Mouse (Mus musculus) CD4-positive, CD25-positive, alpha-beta regulatory T cell, adult 2 months (primary cell): ENCODE measurements around the gene Lin52.

ENCODE experiments used
- DNase-seq: peaks from one replicate; pipeline ENCODE4 v3.0.0-alpha.2; 2012; ENCODE audit warnings: low read depth, low spot score

The Lin52 gene

DNA sequence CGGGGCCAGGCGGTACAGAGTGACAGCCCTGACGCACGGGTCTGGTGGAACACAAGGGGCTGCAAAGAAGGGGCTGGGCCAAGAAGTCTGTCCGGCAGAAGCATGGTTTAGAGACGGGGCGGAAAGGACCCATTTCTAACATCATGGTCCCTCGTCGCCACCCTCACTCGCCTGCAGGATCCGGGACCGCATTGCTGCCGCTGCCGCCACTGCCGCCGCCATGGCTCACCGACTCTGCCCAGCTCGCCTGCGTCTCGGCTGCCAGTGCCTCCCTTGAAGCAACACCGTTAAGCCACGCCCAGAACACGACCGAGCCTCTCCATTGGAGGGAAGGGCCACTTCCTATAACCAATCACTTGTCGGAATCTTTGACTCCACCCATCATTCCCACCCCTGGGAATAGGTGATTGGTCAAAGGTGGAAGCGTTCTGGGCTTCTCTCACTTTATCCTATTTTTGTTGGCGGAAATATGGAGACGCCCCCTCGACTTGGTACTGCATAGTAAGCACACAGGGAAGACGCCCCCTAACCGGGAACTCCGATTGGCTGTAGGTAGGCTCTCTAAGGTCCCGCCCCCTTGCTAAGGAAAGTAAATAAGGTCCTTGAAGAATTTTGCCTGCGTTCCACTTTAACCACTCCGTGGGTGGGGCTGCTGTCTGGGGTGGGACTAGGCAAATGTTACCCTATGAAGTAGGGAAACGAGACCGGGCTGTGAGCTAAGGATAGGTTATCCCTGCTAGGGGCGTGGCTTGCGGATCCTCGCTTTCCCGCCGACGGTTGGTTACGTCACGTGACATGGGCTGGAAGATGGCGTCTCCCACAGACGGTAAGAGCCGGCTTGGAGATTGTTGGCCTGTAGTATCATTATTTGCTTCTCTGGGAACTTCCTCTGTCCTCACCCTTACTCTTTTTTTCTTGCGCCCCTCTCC is at the start of gene Lin52, which contains the start of gene Aldh6a1:
Lin52 (plus strand) TSS at position 705 of the 929 bp plus-strand sequence.
Aldh6a1 (minus strand) TSS at position 287 of the 929 bp plus-strand sequence.
- peak; percentile 98 for DNase-seq

DNA sequence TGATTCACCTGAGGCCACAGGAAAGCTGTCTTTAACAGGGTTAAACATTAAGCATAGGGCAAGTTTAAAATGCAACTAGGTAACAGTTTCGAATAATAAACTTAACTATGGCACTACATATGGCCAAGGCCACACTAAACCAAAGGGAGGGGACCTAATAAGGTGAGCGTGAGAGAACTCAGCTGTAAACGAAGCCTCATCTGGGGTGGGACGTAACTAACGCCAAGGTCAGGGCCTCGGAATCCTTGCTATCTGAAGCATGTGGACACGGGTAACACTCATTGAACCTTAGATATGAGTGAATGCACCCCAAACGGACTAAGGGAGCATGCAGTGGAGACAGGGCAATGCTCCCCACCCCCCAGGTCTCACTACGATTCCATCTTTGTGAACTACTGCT is 48.3 kb upstream of the Lin52 start:
- no peak for DNase-seq

DNA sequence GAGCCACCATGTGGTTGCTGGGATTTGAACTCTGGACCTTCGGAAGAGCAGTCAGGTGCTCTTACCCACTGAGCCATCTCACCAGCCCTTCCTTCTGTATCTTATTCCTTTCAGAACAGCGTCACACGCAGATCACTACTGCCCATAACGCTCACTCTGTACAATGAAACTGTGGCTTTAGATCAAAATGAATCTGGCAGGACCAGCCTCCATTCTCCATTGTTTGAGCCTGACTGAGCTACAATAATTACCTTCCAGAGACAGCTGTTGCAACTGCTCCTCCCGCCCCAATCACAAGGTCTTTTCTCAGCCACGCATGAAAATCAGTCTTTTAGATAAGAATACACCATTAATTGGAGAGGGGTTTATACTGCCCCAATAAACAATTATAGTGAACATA is 46.7 kb upstream of the Lin52 start:
- no peak for DNase-seq

DNA sequence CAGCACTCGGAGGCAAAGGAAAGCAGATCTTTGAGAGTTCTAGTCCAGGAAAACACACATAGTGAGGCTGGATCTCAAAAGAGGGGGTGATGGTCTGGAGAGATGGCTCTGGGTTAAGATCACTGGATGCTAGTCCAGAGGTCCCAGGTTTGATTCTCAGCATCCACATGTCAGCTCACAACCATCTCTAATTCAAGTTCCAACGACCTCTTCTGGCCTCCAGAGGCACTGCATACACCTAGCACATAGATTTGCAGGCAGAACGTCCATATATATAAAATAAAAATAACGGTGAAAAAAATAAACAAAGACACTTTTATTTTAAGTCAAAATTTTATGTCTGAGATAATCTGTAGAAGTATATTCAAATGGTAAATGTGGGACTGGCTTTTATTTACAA is 44.0 kb upstream of the Lin52 start:
- DNase-seq, result peak; percentile 33

DNA sequence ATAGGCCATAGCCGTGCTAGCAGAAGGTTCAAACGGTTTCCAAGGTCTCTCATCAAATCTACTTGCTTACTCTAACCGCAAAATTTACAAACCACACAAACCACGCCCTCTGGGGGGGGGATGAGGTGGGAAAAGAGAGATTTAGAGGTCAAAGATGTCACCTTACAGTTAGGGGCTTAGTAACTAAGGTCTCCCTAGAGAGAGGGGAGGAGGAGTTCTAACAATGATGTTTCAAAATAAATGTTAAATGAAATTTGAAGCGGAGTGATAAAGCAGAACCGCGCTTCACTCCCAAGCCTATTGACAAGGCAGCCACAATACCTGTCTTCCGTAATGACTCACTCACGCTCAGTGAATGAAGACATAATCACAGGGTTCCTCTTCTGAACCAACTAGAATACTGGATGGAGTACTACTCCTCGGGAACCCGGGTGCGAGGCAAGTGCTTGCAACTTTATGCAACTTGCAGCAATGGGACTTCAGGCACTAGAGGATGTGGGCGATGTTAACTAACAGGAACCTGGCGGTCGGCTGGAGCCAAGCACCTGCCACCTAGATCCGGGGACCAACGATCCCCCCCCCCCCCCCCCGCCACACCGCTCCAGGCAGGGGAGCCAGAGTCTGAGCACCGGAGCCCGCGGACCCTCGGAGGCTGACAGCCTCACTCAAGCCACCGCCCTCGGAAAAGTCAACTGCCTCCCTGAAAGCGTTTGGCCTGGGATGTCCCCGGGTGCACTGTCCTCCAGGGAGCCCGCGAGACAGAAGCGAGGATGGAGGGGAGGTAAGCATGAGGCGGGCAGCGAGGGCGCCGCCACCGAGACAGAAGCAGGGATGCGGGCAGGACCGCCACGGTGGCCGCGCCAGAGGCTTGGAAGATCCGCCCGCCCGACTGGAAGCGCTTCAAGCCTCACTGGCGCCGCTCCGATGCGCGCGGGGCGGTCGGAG is 43.1 kb upstream of the Lin52 start:
- DNase-seq, result peak; percentile 79

DNA sequence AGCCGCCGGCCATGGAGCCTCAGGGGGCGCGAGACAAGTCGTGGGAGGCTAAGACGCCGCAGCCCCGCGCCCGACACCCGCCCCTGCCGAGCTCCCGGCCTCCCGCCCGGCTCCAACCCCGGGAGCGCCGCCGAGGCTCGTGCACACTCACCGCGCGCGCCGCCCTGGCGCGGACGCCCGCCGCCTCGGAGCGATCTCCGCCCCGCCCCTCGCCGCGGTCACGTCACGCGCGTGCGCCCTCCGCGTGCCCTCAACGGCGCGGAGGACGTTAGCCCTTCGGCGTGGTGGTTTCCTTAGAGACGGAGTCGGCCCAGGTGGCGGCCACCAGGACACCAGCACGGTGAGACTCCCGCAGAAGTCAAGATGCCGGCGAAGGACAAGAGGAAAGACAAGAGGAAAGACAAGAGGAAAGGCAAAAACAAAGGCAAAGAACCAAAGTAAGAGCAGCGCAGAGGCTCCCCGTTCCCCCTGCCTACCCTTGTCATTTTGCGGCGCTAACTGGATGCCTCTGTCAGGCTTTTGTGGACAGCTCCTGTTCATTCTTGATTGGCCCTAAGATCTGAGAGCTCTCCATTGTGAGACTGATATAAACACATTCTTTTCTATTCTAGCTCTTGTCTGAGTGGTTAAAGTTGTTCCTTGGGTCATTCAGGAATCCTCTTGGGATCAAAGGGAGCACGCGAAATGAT is 42.3 kb upstream of the Lin52 start, which contains the start of the genes Entpd5 and Bbof1:
Entpd5 (minus strand) TSS at position 211 of the 689 bp plus-strand sequence.
Bbof1 (plus strand) TSS at position 253 of the 689 bp plus-strand sequence.
- DNase-seq, result peak; percentile 94

DNA sequence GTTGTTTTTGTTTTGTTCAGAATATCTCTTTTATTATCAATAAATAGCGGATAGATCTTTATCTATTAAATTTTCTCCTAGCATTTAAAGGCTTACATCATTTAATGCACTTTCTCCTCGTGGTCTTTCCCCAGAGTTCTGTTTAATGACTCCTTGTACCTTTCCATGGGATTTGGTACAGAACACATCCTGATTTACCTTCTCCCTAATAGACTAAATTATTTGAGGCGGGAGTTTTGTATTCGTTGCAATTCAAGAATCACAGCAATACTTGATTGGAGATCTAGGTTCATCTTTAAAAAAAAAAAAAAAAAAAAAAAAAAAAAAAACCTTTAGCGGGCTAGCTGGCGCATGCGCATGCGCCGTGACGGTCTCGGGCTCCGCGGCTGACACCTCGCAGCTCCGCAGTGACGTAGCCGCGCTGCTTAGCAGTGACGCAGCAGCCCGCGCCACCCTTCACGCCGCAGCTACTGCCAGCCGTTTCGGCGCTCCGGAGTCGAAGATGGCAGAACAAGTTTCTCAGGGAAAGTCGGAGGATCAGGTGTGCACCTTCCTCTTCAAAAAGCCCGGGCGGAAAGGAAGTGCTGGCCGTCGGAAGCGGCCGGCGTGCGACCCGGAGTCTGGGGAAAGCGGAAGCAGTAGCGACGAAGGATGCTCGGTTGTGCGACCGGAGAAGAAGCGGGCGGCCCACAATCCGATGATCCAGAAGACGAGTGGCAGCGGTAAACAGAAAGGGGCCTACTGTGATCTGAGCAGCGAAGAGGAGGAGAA is 34.2 kb upstream of the Lin52 start, which contains the start of gene Rnf113a2:
Rnf113a2 (plus strand) TSS at position 363 of the 771 bp plus-strand sequence.
- DNase-seq, result peak; percentile 98

DNA sequence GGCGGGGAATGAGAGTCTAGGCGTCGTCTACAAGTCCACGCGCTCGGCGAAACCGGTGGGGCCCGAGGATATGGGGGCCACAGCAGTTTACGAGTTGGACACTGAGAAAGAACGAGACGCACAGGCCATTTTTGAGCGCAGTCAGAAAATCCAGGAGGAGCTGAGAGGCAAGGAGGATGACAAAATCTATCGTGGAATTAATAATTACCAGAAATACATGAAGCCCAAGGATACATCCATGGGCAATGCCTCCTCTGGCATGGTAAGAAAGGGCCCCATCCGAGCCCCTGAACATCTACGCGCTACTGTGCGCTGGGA is 33.7 kb upstream of the Lin52 start:
- DNase-seq, result no peak

DNA sequence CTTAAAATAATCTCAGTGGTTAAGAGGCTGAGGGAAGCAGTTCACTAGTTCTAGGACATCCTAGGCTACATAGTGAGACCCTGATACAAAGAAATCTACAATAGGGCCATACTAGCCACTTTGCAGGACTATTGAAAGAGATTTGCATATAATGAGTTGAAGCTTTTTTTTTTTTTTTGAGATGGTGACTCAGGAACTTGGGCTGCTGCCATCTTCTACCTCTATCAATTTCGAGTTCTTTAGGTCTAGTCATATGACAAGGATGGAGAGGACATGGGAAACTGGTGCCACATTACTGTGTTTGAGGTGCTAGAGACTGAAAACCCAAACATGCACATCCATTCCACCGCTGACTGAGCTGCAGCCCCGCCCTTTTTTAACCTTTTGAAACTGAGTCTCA is 27.2 kb upstream of the Lin52 start:
- no peak for DNase-seq

DNA sequence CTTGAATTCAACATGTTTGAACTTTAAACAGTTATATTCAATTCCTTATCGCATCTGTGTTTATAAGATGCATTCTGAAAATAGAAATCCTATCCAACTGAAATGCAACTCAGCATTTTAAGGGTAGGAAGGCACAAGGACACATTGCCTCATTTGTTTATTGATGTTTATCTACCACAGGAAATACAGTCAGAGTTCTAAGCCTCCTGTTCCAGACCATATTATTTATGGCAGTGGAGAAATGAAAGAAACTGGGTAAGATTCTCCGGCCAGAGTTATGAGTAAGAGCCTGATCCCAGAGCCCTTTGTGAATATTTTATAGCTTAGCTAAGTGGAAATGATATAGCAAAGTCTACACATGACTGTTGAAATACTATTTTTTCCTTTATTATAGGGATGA is 21.4 kb upstream of the Lin52 start:
- DNase-seq, result no peak

DNA sequence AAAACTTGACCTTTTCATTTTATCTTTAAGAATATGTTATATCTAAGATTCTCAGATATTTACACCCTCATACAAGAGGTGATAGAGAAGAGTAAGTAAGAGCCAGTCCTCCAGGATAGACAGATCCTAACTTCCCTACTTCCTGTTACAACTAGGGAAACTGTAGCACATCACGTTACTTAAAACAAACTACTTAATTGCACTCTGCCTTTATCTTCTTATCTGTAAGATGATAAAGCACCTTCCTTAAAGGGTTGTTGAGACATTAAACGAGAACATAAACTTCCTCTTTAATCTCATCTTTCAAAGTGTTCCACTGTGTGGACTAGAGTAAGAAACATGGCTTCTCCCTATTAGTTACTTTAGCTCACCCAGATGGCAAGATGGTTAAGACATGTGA is 12.5 kb upstream of the Lin52 start:
- no peak for DNase-seq

DNA sequence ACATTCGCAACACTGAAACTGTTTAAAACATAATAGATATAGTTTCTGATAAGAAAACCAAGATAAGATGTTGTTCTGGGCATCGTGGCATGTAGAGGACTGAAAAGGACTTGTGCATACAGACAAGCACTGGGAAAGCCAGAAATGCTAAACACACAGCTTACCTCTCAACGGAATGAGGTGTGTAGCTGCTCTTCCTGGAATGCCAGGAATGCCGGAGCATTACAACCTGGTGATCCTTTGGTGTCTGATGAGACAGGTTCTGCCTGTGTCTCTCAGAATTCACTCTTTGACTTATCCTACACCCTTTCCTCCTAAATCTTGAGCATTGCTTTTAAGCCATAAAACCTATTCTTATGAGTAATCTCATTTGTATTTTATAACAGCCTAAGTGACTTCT is 8.7 kb upstream of the Lin52 start:
- DNase-seq, result no peak

DNA sequence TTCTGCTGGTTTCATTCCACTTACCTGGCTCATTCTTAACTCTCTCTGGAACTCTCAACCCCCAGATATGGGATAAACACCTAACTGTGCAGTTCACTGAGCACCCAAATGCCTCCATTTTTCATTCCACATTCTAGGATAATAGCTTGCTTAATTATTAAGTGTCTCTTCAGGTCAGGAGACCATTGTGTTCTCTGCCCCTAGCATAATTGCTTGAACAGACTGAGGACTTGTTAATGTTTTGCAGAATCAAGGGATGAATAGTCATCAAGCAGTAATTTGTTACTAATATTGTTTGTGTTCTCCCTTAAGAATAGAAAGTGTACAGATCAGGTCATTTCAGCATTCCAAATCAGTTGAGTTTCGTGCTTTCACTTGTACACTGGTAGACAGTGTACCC is 3.8 kb upstream of the Lin52 start:
- no peak for DNase-seq

DNA sequence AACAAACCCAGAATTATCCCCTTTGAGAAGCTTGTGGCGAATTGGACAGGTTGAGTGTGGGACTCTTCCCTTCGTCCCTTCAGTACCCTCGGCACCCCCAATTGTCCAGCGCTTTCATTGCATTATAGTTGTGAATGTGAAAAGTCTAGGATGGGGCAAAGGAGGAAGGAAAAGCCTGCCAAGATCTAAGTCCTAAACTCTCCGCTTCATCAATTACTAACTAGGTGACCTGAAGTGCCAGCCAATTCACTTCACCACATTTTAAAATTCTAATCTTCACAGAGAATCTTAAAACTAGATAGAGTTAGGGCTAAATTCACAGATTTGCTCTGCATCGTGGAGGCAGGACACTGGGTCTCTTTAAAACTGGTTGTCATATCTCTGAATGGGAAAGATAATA is 3.0 kb upstream of the Lin52 start:
- no peak for DNase-seq

DNA sequence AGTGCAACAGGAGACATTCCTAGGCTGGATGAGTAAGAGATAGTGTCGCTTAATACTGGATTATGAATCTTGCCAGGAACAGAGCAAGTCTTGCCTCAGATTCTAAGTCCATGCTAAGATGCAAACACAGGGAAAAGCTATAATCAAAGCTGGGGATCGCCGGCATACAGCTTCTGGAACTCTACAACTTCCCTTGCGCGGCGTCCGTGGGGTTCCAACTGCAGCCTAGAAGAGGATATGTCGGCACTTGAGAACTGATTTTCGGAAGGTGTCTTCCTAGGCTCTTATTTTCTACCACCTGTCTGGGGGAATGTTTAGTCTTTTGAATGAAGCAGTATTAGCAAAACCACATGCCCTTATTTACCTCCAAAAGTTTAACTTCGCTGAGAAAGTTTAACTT is 1.3 kb upstream of the Lin52 start:
- DNase-seq, result peak; percentile 7

DNA sequence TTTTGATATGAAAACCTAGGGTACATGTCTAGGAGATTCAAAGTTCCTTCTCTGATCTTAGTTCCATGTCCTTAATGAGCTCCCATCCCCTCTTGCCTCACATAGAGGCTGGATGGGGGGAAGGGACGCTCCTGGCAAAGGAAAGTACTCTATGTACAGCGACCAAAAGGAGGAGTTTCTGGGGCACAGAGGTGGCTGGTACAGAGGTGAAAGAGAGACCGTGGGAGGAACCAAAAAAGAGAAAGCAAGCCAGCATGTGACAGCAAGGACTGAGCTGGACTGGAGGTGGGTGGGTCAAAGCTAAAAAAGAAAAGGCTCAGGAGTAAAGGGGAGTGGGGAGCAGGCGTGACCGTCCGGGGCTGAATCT is 888 bp upstream of the Lin52 start:
- no peak for DNase-seq

DNA sequence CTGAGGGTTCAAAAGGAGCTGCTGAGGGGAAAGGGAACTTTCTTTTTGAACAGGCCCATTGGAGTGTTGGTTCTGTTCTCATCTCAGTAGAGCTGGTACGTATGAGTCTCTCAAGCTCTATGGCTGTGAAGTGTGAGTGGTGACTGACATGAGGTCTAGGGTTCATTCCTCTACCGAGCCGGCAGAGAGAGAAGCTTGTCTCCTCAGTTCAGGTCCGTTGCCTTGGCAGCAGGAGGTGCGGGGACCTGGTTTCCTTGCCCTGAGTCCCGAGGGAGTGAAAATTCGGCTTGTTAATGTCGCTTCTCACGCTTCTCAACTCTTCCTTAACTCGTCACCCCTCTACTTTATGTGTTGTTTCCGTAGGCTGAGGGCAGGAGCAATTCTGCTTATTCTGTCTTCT is 579 bp downstream of the Lin52 start:
- DNase-seq, result peak; percentile 42

DNA sequence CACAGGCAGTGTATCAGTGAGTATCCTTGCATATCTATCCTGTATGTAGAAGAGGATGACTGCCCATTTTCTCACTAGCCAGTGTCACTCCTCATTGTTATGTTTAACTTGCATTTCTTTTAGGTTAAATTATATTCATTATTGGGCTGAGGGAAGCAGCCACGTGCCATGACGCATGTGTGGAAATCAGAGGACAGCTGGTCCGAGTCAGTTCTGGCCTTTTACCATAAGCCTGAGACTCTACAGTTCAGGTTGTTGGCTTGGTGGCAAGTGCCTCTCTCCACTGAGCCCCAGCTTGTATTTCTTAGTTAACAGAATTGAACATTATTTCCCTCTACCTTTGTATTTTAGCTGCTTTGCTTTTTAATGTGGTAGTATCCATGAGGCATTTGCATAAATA is 5.7 kb downstream of the Lin52 start:
- no peak for DNase-seq

DNA sequence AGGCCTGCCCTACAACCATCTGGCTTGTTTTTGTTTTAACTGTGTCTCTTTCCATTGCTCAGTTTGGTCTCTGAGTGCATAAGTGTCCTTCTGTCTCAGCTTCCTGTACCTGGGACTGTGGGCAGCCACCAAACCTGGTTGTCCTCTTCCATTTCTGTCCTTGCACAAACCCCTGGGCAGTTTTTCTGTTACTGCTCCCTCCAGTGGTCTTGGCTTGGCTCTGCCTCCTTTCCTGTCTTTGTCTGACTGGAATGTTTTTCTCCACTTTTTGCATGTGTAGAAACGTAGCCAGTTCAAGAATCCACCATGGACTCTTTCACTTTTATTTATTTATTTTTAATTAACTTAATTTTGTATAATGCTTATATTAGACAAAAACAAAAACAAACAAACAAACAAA is 8.6 kb downstream of the Lin52 start:
- DNase-seq, result no peak

DNA sequence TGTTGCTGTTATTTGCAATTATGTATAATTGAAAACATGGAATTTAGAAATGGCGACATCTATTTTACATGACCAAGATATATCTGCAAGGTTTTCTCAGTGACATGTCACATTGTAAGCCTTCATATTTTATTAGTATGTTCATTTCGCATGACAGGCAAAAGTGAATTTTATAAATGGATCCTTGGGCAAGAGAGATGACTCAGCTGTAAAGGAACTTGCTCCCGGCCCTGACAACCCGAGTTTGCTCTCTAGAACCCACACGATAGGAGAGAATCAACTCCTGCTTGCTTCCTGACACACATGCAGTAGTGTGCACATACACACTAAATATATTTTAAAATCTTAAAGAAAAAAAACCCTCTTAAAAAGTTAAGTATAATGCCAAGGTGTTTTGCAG is 10.2 kb downstream of the Lin52 start:
- no peak for DNase-seq

DNA sequence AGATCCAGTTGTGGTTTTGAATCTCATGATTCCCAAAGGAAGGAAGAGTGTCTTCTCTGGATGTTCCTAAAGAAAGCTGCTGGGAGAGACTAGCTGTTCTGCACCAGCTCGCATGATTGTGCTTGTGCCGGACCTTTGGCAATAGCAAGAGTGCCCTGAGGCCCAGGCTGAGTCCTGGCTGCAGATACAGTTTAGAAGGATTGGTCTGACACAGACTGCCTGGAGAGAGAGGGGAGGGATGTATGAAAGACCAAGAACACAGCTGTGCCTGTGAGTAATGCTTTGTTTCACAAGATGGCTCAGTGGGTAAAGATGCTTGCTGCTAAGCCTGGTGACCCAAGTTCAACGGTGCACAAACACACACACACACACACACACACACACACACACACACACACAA is 11.6 kb downstream of the Lin52 start:
- DNase-seq, result no peak
